In the genomic region with DNA sequence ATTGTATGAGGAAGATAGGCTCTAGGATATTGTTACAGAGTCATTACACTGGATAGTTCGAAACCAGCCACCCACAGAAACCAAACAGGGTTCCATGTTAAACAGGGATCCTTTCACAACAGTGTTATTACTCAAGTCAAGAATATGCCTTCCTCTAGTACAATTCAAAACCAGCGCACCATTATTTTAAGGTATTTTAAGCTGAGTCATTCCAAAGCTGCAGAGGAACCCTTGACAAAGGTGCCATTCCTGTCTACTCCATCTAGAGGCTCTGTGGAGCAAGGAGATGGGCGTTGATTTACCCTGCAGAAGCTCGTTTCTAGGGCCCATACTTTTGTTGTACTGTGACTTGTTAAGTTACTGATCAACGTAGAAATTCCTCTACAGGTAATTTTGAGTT, we compare ENCODE assay signal across 8 mouse cellular contexts. TPM values are rescaled to one million over a fixed set of nuclear protein-coding genes. Genes with fewer than 3 reads are reported as not detected.
DNase-seq lines count a peak whose midpoint lies in the region; ATAC-seq and TF ChIP-seq lines count a peak whose summit lies in the region.

No protein-coding gene starts in this region.

- H3K36me3 ChIP-seq in heart, embryonic 11.5 days (ENCODE audit: control insufficient read depth, insufficient read depth, low read length): no peaks in the 10 kb centered on the region
- peaks cover 39% of the 10 kb centered on the region for H3K36me3 ChIP-seq in hindbrain, embryonic 10.5 days
- peaks cover 34% of the 10 kb centered on the region for H3K36me3 ChIP-seq in liver, embryonic 14.5 days (replicated peaks; ENCODE audit: control insufficient read depth, insufficient read depth, low read depth)
- 0 out of 2 replicates have a peak, but pooled peaks cover 6% of the 10 kb centered on the region for H3K36me3 ChIP-seq in stomach, embryonic 15.5 days

- no peak for TF ChIP-seq EP300 in liver, embryonic 14.5 days (IDR thresholded peaks at IDR 0.05; ENCODE audit: low read depth)

- DNase-seq in heart, adult 18-20 months: no peak
- DNase-seq in hindbrain, embryonic 10.5 days (ENCODE audit: low spot score): peak; percentile 3
- DNase-seq in liver, embryonic 14.5 days (ENCODE audit: low read depth in 3 of 3, low spot score in 3 of 3): peak; percentile 56 to 67 (median 62)
- DNase-seq in gastrocnemius, postnatal 14 days: no peak
- no peak for DNase-seq in spleen, adult 18-20 months

- TF ChIP-seq POLR2A in bone marrow, adult 2 months (IDR thresholded peaks at IDR 0.05; ENCODE audit: borderline replicate concordance, control insufficient read depth, low read depth, low read length): no peak

- ATAC-seq in heart, embryonic 11.5 days (replicated peaks; ENCODE audit: insufficient number of reproducible peaks, low FRiP score, low TSS enrichment): no peak
- no peak for ATAC-seq in liver, embryonic 14.5 days (ENCODE audit: insufficient read depth)
- no peak for ATAC-seq in stomach, embryonic 15.5 days (ENCODE audit: insufficient read depth, low FRiP score, low read depth)

- H3K27me3 ChIP-seq in heart, embryonic 11.5 days (ENCODE audit: control insufficient read depth, insufficient read depth, low read length): no peaks in the 10 kb centered on the region
- H3K27me3 ChIP-seq in hindbrain, embryonic 10.5 days (ENCODE audit: insufficient read depth, poor library complexity, severe bottlenecking): no peaks in the 10 kb centered on the region
- no peaks in the 10 kb centered on the region for H3K27me3 ChIP-seq in liver, embryonic 14.5 days (ENCODE audit: control insufficient read depth, insufficient read depth, low read length)
- no peaks in the 10 kb centered on the region for H3K27me3 ChIP-seq in stomach, embryonic 15.5 days (replicated peaks)

- no peaks in the 10 kb centered on the region for H3K9me3 ChIP-seq in heart, embryonic 11.5 days (replicated peaks; ENCODE audit: control insufficient read depth, low read length)
- H3K9me3 ChIP-seq in hindbrain, embryonic 10.5 days: no peaks in the 10 kb centered on the region
- H3K9me3 ChIP-seq in liver, embryonic 14.5 days (ENCODE audit: control insufficient read depth, low read length): no peaks in the 10 kb centered on the region
- no peaks in the 10 kb centered on the region for H3K9me3 ChIP-seq in stomach, embryonic 15.5 days

- peak overlapping the region; percentile 18; the same call in 1 of the 2 replicates for H3K4me3 ChIP-seq in heart, embryonic 11.5 days (ENCODE audit: low read depth, low read length)
- peak overlapping the region; percentile 40 for H3K4me3 ChIP-seq in bone marrow, adult 2 months (replicated peaks; ENCODE audit: control insufficient read depth, low read depth, low read length)
- H3K4me3 ChIP-seq in hindbrain, embryonic 10.5 days: peak overlapping the region; percentile 96
- H3K4me3 ChIP-seq in liver, embryonic 14.5 days (ENCODE audit: insufficient read depth in 1 of 2, low read depth in 2 of 2, low read length in 2 of 2): peak overlapping the region; percentile 53 to 94; a peak in 3 of 4 replicates
- peak overlapping the region; percentile 2; the same call in 1 of the 2 replicates for H3K4me3 ChIP-seq in stomach, embryonic 15.5 days (replicated peaks)

- intact Hi-C loops in gastrocnemius, postnatal 14 days (cut with DNase I; ENCODE audit: low total_unique reads): no loop called here

- no peak for TF ChIP-seq CTCF in bone marrow, adult 2 months (IDR thresholded peaks at IDR 0.05; ENCODE audit: control insufficient read depth, insufficient read depth, low read length)
- peak; percentile 56 for TF ChIP-seq CTCF in liver, embryonic 14.5 days (IDR thresholded peaks at IDR 0.05; ENCODE audit: low read depth)

- H3K4me1 ChIP-seq in heart, embryonic 11.5 days (ENCODE audit: control insufficient read depth, insufficient read depth, low read length): peaks cover 15% of the 10 kb centered on the region
- no peaks in the 10 kb centered on the region for H3K4me1 ChIP-seq in bone marrow, adult 2 months (ENCODE audit: control insufficient read depth, insufficient read depth, low read length)
- peaks cover 27% of the 10 kb centered on the region for H3K4me1 ChIP-seq in hindbrain, embryonic 10.5 days (replicated peaks)
- peaks cover 18 to 21% of the 10 kb centered on the region in 2 experiments for H3K4me1 ChIP-seq in liver, embryonic 14.5 days (replicated peaks; ENCODE audit: control insufficient read depth in 2 of 2, insufficient read depth in 2 of 2, low read length in 1 of 2)
- H3K4me1 ChIP-seq in stomach, embryonic 15.5 days: peaks cover 7% of the 10 kb centered on the region; the same call in 1 of the 2 replicates

- H3K4me2 ChIP-seq in heart, embryonic 11.5 days: peak overlapping the region; percentile 53
- H3K4me2 ChIP-seq in liver, embryonic 14.5 days (ENCODE audit: low read depth): peak overlapping the region; percentile 96
- peak overlapping the region; percentile 41 for H3K4me2 ChIP-seq in stomach, embryonic 15.5 days

- H3K9ac ChIP-seq in heart, embryonic 11.5 days (ENCODE audit: low read depth, low read length): no peak overlapping the region
- H3K9ac ChIP-seq in liver, embryonic 14.5 days (replicated peaks): peak overlapping the region; percentile 46
- no peak overlapping the region for H3K9ac ChIP-seq in stomach, embryonic 15.5 days

- no peak overlapping the region for H3K27ac ChIP-seq in heart, embryonic 11.5 days (ENCODE audit: low read depth, low read length)
- H3K27ac ChIP-seq in bone marrow, adult 2 months (ENCODE audit: control insufficient read depth, insufficient read depth, low read depth, low read length, poor library complexity): no peak overlapping the region
- H3K27ac ChIP-seq in hindbrain, embryonic 10.5 days: no peak overlapping the region
- H3K27ac ChIP-seq in liver, embryonic 14.5 days: peak overlapping the region; percentile 55
- no peak overlapping the region for H3K27ac ChIP-seq in stomach, embryonic 15.5 days

- WGBS in heart, embryonic 11.5 days (ENCODE audit: insufficient replicate concordance): 48% methylated on average over 5 of the region's 5 CpGs
- WGBS in bone marrow, adult 2 months: 26% methylated on average over 5 of the region's 5 CpGs
- WGBS in hindbrain, embryonic 10.5 days: 64% methylated on average over 5 of the region's 5 CpGs
- 22% methylated on average over 5 of the region's 5 CpGs for WGBS in liver, embryonic 14.5 days (ENCODE audit: insufficient replicate concordance)
- WGBS in stomach, embryonic 15.5 days: 51% methylated on average over 5 of the region's 5 CpGs

RNA-seq across cellular contexts. Expression of a gene that starts 2.3 kb away (rescaled TPM):
- polyA plus RNA-seq in heart, embryonic 11.5 days (2014; fragmentation: Nextera tagmentation; extraction: Ambion mirVana): 84.0 and 88.8 TPM in 2 replicates
- 10 to 100 TPM; 28.3 to 29.4 TPM for total RNA-seq in heart, adult 18-20 months (2021)
- 40.9 and 42.6 TPM in 2 replicates for polyA plus RNA-seq in bone marrow, adult 2 months (2011; ENCODE audit: insufficient read depth, insufficient read length, low replicate concordance, missing spikeins)
- 142 and 158 TPM in 2 replicates for polyA plus RNA-seq in hindbrain, embryonic 10.5 days (2016; fragmentation: Nextera tagmentation; extraction: Ambion mirVana)
- 20.0 and 38.0 TPM in 2 replicates for polyA plus RNA-seq in liver, embryonic 14.5 days (2012; rRNA removed)
- polyA plus RNA-seq in liver, embryonic 14.5 days (2014; fragmentation: Nextera tagmentation; extraction: Ambion mirVana): 109 and 110 TPM in 2 replicates
- 108 and 110 TPM in 2 replicates for polyA plus RNA-seq in stomach, embryonic 15.5 days (2015; fragmentation: Nextera tagmentation; extraction: Ambion mirVana)
- total RNA-seq in gastrocnemius, postnatal 14 days (2021): 10 to 100 TPM; 18.6 to 21.2 TPM

RNA-seq across cellular contexts. Expression of a gene that starts 31.4 kb away (rescaled TPM):
- polyA plus RNA-seq in heart, embryonic 11.5 days (2014; fragmentation: Nextera tagmentation; extraction: Ambion mirVana): 11.2 and 11.4 TPM in 2 replicates
- total RNA-seq in heart, adult 18-20 months (2021): 1 to 10 TPM; 2.5 to 3.4 TPM
- polyA plus RNA-seq in bone marrow, adult 2 months (2011; ENCODE audit: insufficient read depth, insufficient read length, low replicate concordance, missing spikeins): 5.9 and 10.9 TPM in 2 replicates
- polyA plus RNA-seq in hindbrain, embryonic 10.5 days (2016; fragmentation: Nextera tagmentation; extraction: Ambion mirVana): 11.5 and 12.7 TPM in 2 replicates
- polyA plus RNA-seq in liver, embryonic 14.5 days (2012; rRNA removed): 2.0 and 2.4 TPM in 2 replicates
- 4.2 and 6.1 TPM in 2 replicates for polyA plus RNA-seq in liver, embryonic 14.5 days (2014; fragmentation: Nextera tagmentation; extraction: Ambion mirVana)
- 8.1 and 10.4 TPM in 2 replicates for polyA plus RNA-seq in stomach, embryonic 15.5 days (2015; fragmentation: Nextera tagmentation; extraction: Ambion mirVana)
- 1 to 10 TPM; 2.0 to 2.2 TPM for total RNA-seq in gastrocnemius, postnatal 14 days (2021)

Comparison
In these comparisons a context has a peak if more than half of its experiments do, and no peak if none do; other contexts are left out.
1. H3K4me2 ChIP-seq: peak in every context shown above with its lines; median percentile 96 in liver, embryonic 14.5 days; 53 in heart, embryonic 11.5 days; 41 in stomach, embryonic 15.5 days.
2. H3K4me3 ChIP-seq: peak in every context shown above with its lines; median percentile 96 in hindbrain, embryonic 10.5 days; 74 in liver, embryonic 14.5 days; 40 in bone marrow, adult 2 months; 18 in heart, embryonic 11.5 days; 2 in stomach, embryonic 15.5 days.
3. DNase-seq: peak in hindbrain, embryonic 10.5 days (single experiment) and liver, embryonic 14.5 days (3 of 3); none in heart, adult 18-20 months (0 of 2), gastrocnemius, postnatal 14 days (single experiment) and spleen, adult 18-20 months (0 of 2).